Mouse (Mus musculus): ENCODE results near the gene Ccdc24.

The Ccdc24 gene

GRCm38 (mm10) chr4:117872471-117872886 lies at the start of gene Ccdc24:
Gene Ccdc24 (minus strand): TSS chr4:117872557.
- DNase-seq (ENCODE audit: low spot score), result no peak

- DNase-seq (ENCODE audit: low spot score), result no peak
These were observed 49.0 kb upstream of the Ccdc24 start for GRCm38 (mm10) chr4:117921358-117921757.

GRCm38 (mm10) chr4:117918762-117919161 lies 46.4 kb upstream of the Ccdc24 start:
- DNase-seq (ENCODE audit: low spot score), result no peak

- DNase-seq (ENCODE audit: low spot score), result no peak
These were observed 45.9 kb upstream of the Ccdc24 start for GRCm38 (mm10) chr4:117918261-117918660.

DNA sequence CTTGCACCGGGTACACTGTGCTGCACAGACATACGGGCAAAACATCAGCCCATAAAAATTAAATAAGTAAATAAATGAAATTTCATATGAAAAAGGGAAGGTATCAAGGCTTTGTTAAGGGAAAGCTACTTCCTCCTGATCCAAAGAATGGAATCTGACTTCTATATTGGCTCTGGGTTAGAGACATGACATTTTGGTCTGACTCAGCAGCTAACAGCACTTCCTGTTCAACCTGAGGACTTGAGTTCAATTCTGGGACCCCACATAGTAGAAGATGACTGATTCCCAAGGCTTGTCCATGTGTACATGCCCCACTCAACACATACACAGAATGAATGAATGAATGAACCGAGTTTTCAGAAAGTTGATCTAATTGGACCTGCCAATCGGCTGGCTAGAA lies 45.5 kb upstream of the Ccdc24 start:
- DNase-seq (ENCODE audit: low spot score), result no peak

GRCm38 (mm10) chr4:117917402-117917801 lies 45.0 kb upstream of the Ccdc24 start:
- no peak for DNase-seq (ENCODE audit: low spot score)

DNA sequence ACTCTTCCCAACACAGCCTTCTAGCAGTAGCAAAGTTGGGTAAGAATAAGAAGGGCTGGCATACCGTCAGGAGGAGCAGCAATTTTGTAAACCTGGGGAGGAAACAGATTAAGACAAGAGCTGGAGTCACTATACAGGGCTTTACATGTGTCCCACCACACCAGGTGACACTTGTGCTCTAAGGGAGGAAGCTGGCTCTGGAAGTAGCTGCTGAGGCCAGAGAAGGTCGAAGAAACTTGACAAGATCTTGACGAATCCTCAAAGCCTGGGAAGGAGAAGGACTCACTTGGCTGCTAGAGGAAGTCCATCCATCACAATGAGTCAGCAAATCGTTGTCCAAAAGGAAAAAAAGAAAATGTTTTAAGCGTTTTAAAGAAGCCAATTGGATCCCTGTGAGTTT lies 44.0 kb upstream of the Ccdc24 start:
- DNase-seq (ENCODE audit: low spot score), result no peak

GRCm38 (mm10) chr4:117915489-117916105 lies 43.2 kb upstream of the Ccdc24 start:
- no peak for DNase-seq (ENCODE audit: low spot score)

DNA sequence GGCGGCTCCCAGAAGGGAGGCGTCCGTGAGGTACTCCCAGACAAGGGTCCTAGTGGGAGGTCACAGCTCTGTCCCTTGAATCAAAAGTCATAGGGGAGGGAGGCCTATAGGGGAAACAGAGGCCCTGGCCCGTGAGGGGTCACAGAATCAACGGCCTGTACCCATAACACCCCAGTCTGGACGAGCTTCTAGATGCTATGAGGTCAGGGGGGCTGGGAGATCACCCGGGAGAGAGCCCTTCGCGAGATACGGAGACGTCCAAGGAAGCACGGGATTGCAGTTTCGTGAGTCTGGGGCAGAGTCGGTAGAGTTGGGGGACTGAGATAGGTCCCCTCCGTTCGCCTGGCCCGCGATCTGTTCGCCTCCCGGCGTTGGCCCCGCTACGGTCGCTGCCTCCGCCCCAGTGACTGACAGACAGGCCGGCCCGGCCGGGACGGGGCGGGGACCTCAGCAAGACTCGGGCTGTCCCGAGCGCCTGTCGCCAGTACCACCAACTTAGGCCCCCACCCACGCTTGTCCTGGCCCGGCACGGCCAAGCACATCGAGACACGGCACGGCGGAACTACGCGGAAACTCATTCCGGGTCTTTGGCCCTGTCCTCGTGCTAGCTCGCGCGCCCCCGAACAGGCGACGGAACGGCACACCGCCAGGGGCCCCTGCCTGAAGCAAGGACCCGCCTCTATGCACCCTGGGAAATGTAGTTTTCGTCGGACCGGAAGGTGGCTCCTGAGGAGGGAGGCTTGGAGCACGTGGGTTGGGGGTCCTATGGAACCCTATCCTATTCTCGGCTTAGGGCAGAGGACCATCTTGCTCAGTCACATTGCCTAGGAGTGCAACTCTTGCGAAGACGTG lies 42.5 kb upstream of the Ccdc24 start, which contains the start of gene Ipo13:
Gene Ipo13, minus strand, starts transcription at position 409 of the 852 bp plus-strand sequence.
- peak; percentile 93 for DNase-seq (ENCODE audit: low spot score)

- no peak for DNase-seq (ENCODE audit: low spot score)
These were observed 41.7 kb upstream of the Ccdc24 start for GRCm38 (mm10) chr4:117914031-117914430.

DNA sequence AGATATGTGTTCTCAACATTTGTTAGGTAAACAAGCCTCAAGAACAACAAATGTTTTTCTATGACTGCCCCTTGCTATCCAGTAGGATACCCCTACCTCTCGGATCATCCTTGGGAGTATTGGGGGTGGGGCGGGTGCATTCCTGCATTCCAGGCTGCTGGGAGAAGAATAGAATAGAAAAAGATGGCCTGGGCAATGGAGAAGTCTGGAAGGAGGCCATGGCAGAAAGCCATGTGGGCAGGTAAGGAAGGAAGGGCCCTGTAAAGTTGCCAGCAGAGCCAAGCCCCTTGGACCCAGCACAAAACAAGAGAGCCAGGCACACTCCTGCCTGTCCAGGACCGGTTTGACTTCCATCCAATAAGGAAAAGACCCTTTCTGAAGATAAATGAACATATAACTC lies 41.1 kb upstream of the Ccdc24 start:
- DNase-seq (ENCODE audit: low spot score), result peak; percentile 49

DNA sequence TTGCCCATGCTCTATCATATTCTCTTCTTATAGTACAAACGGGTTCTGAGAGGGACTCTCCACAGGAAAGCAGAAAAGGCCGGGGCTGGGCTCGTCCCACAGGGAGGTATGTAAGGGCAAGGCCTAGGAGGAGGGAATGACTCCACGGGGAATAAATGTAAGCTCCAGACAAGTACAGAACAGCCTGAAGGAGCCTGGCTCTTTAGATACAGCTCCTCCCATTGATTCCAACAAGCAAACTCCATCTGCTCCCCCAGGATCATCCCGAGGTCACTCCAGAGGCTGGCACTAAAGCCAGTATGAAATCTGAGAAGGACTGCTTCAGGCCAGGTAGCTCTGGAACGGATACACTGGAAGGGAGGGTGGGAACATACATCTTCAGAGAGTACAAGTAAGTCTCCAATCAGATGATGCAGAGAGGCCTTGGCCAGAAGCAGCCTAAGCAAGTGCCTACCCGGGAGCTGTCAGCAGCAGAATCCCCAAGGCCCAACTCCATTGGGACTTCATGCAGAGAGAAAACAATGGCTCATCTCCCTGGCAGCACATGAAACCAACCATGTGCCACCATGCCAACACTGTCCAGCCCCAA lies 40.4 kb upstream of the Ccdc24 start:
- DNase-seq (ENCODE audit: low spot score), result no peak

GRCm38 (mm10) chr4:117912131-117912561 lies 39.8 kb upstream of the Ccdc24 start:
- DNase-seq (ENCODE audit: low spot score), result no peak

DNA sequence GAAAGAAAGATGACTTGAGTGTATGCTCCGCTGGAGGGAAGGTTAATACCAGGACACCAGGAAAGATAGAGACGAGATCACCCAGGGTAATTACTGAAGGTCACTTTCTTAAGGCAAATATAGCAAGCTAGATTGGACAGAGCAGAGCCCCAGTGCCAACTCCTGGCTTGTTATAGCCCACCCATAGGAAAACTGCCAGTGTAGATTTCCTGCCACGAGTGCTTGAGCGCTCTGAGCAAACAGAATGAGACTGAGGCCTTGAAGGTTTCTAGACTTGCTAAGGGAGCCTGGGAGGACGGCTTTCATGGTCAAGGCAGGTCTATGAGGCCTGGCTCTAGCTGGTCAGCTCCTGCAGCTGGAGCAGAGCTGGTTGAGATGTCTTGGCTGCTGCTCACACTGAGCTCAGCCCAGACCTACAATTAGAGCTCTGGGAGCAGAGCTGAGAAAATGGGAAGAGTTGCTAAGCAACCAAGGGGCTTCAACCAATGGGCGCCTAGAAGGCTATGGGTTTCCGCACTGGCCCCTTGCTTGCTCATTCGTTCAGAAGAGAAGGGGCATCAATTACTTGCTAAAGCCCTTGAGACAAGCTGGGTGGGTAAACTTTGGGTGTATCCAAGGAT lies 36.6 kb upstream of the Ccdc24 start:
- DNase-seq (ENCODE audit: low spot score), result no peak

- DNase-seq (ENCODE audit: low spot score), result no peak
These were observed 33.8 kb upstream of the Ccdc24 start for GRCm38 (mm10) chr4:117906196-117906595.

- no peak for DNase-seq (ENCODE audit: low spot score)
These were observed 32.4 kb upstream of the Ccdc24 start for GRCm38 (mm10) chr4:117904761-117905160.

DNA sequence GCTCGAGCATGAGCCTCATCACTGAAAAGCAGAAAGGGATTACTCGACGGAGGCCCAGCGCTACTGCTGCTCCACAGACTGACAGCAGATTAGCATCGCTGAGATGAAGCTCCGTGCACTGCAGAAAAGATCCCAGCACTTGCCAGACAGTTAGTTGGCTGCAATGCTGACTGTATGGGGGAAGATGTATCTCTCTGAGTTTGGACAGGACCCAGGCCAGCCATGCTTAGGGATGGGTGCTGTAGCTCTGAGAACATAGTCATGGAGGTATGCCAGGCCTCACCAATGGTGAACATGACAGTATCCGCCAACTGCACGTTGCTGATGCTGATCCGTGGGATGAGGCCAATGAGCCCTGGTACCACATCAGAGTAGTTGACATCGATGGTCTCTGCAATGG lies 31.7 kb upstream of the Ccdc24 start:
- DNase-seq (ENCODE audit: low spot score), result no peak

DNA sequence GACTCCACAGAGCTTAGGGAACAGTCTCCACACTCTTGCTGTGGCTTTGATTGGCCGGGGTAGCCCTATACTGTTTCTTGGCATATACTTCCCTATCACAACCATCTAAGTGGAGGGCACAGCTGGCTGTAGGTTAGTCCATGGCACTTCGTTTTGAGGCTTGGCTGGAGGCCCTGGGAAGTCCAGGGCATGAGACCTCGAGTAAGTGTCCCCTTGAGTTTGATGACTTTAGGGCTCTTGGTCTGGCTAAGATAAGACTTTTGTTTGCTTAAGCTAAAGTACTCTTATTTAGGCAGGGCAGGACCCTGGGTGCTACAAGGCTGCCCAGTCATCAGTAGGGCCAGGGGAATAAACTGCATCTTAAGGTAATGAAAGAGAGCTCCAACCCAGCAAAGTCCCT lies 25.8 kb upstream of the Ccdc24 start:
- no peak for DNase-seq (ENCODE audit: low spot score)

GRCm38 (mm10) chr4:117896031-117896430 lies 23.7 kb upstream of the Ccdc24 start:
- DNase-seq (ENCODE audit: low spot score), result no peak

DNA sequence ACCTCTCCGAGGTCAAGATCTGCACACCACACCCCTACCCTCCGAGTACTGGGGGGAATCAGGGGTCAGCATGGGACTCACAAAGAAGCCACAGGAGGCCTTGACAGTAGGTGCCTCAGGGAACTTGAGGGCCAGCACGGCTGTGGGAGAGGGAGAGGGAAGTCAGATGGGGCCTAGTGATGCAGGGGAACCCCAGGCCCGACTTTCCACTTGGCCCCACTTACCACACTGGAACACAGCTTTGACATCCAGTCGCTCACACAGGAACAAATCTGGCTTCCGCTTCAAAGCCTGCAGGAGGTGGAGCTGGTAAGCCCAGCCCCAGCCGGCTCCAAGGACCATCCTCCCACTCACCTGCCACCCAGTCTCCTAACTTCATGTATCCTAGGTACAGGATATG lies 23.0 kb upstream of the Ccdc24 start:
- no peak for DNase-seq (ENCODE audit: low spot score)

- no peak for DNase-seq (ENCODE audit: low spot score)
These were observed 22.2 kb upstream of the Ccdc24 start for GRCm38 (mm10) chr4:117894601-117895000.

GRCm38 (mm10) chr4:117893376-117893775 lies 21.0 kb upstream of the Ccdc24 start:
- DNase-seq (ENCODE audit: low spot score), result peak; percentile 54

DNA sequence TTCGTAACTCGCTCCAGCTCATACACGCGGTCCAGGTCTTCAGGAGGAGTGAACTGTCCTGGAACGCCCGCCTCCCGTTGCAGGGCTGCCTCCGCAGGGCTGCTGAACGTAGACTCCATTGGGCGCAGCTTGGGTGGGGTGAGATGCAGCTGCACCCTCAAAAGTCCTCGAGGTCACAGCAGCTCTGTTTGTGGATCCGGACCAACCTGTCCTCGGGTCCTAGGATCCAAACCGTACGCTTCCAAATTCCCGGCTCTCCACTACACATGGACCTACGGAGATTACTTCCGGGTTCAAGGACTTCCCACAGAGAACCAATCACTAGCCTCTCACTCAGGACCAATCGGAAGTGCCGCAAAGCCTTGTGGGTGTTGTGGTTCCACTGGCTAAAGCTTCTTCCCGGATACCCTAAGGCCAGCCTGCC lies 19.4 kb upstream of the Ccdc24 start, which contains the start of gene Dph2:
Gene Dph2, minus strand, starts transcription at position 295 of the 424 bp plus-strand sequence.
- peak; percentile 51 for DNase-seq (ENCODE audit: low spot score)

All from ovary, postnatal 14 days (tissue).